Mouse (Mus musculus): ENCODE measurements around the gene Cst13. TPM values are rescaled to one million over a fixed set of nuclear protein-coding genes. Genes with fewer than 3 reads are reported as not detected.
A peak's percentile ranks its signal among the peaks of the same experiment; 100 is the strongest.

Gene Cst13
- polyA plus RNA-seq, 1 experiment: not detected

- TF ChIP-seq MYOG (IDR thresholded peaks at IDR 0.05; ENCODE audit: control insufficient read depth, extremely low read depth, insufficient read length) (no peak), MYOD1 (IDR thresholded peaks at IDR 0.05; ENCODE audit: control insufficient read depth, insufficient read length, low read depth) (no peak), CTCF (IDR thresholded peaks at IDR 0.05; ENCODE audit: control insufficient read depth, insufficient read depth, insufficient read length) (no peak), FOSL1 (IDR thresholded peaks at IDR 0.05; ENCODE audit: insufficient read depth, low read length, poor library complexity, severe bottlenecking) (no peak), CEBPB (IDR thresholded peaks at IDR 0.05; ENCODE audit: low read depth) (no peak), MAX (IDR thresholded peaks at IDR 0.05) (no peak), USF1 (IDR thresholded peaks at IDR 0.05; ENCODE audit: low read depth) (no peak)
- Histone ChIP-seq H3K27me3 (ENCODE audit: control insufficient read depth, insufficient read depth, insufficient read length) (no peaks in the 10 kb centered on the region), H3ac (ENCODE audit: control insufficient read depth, insufficient read length, low read depth) (peak within 1 kb of the TSS; percentile 89), H3K79me2 (ENCODE audit: control insufficient read depth, insufficient read depth) (peaks cover 37% of the 10 kb centered on the region), H3K4me3 (ENCODE audit: insufficient read depth, poor library complexity, severe bottlenecking) (peak within 1 kb of the TSS; percentile 95), H3K36me3 (ENCODE audit: control insufficient read depth, insufficient read depth) (peaks cover 26% of the 10 kb centered on the region), H3K79me3 (ENCODE audit: low read depth) (peaks cover 30% of the 10 kb centered on the region)
Observed at GRCm38 (mm10) chr2:148875335-148875811, 55.5 kb downstream of the Cst13 start, which contains the start of gene Cst3. Gene Cst3 (minus strand): TSS chr2:148875692.

- Histone ChIP-seq H3K79me2 (ENCODE audit: control insufficient read depth, insufficient read depth) (peaks cover 31% of the 10 kb centered on the region), H3ac (ENCODE audit: control insufficient read depth, insufficient read length, low read depth) (no peak overlapping the region), H3K36me3 (ENCODE audit: control insufficient read depth, insufficient read depth) (peaks cover 8% of the 10 kb centered on the region), H3K27me3 (ENCODE audit: control insufficient read depth, insufficient read depth, insufficient read length) (no peaks in the 10 kb centered on the region), H3K79me3 (ENCODE audit: low read depth) (peaks cover 28% of the 10 kb centered on the region), H3K4me3 (ENCODE audit: insufficient read depth, poor library complexity, severe bottlenecking) (no peak overlapping the region)
- TF ChIP-seq CTCF (IDR thresholded peaks at IDR 0.05; ENCODE audit: control insufficient read depth, insufficient read depth, insufficient read length): no peak
- TF ChIP-seq MYOD1 (IDR thresholded peaks at IDR 0.05; ENCODE audit: control insufficient read depth, insufficient read length, low read depth): no peak
- TF ChIP-seq MYOG (IDR thresholded peaks at IDR 0.05; ENCODE audit: control insufficient read depth, extremely low read depth, insufficient read length): no peak
- TF ChIP-seq CEBPB (IDR thresholded peaks at IDR 0.05; ENCODE audit: low read depth): no peak
- no peak for TF ChIP-seq MAX (IDR thresholded peaks at IDR 0.05)
- TF ChIP-seq FOSL1 (IDR thresholded peaks at IDR 0.05; ENCODE audit: insufficient read depth, low read length, poor library complexity, severe bottlenecking): no peak
- TF ChIP-seq USF1 (IDR thresholded peaks at IDR 0.05; ENCODE audit: low read depth): no peak
Observed at GRCm38 (mm10) chr2:148877016-148877770, 57.3 kb downstream of the Cst13 start.

- Histone ChIP-seq H3K79me2 (ENCODE audit: control insufficient read depth, insufficient read depth) (peaks cover 16% of the 10 kb centered on the region), H3K79me3 (ENCODE audit: low read depth) (peaks cover 15% of the 10 kb centered on the region), H3K4me3 (ENCODE audit: insufficient read depth, poor library complexity, severe bottlenecking) (no peak overlapping the region), H3K27me3 (ENCODE audit: control insufficient read depth, insufficient read depth, insufficient read length) (no peaks in the 10 kb centered on the region), H3ac (ENCODE audit: control insufficient read depth, insufficient read length, low read depth) (no peak overlapping the region), H3K36me3 (ENCODE audit: control insufficient read depth, insufficient read depth) (no peaks in the 10 kb centered on the region)
- TF ChIP-seq USF1 (IDR thresholded peaks at IDR 0.05; ENCODE audit: low read depth): no peak
- no peak for TF ChIP-seq MYOD1 (IDR thresholded peaks at IDR 0.05; ENCODE audit: control insufficient read depth, insufficient read length, low read depth)
- no peak for TF ChIP-seq CTCF (IDR thresholded peaks at IDR 0.05; ENCODE audit: control insufficient read depth, insufficient read depth, insufficient read length)
- TF ChIP-seq MYOG (IDR thresholded peaks at IDR 0.05; ENCODE audit: control insufficient read depth, extremely low read depth, insufficient read length): no peak
- no peak for TF ChIP-seq MAX (IDR thresholded peaks at IDR 0.05)
Observed at GRCm38 (mm10) chr2:148878641-148879130, 58.8 kb downstream of the Cst13 start.

- H3K27me3 ChIP-seq (ENCODE audit: control insufficient read depth, insufficient read depth, insufficient read length): no peaks in the 10 kb centered on the region
- peaks cover 11% of the 10 kb centered on the region for H3K79me2 ChIP-seq (ENCODE audit: control insufficient read depth, insufficient read depth)
- H3ac ChIP-seq (ENCODE audit: control insufficient read depth, insufficient read length, low read depth): no peak overlapping the region
- H3K4me3 ChIP-seq (ENCODE audit: insufficient read depth, poor library complexity, severe bottlenecking): no peak overlapping the region
- no peaks in the 10 kb centered on the region for H3K36me3 ChIP-seq (ENCODE audit: control insufficient read depth, insufficient read depth)
- TF ChIP-seq CTCF (IDR thresholded peaks at IDR 0.05; ENCODE audit: control insufficient read depth, insufficient read depth, insufficient read length) (no peak), MYOD1 (IDR thresholded peaks at IDR 0.05; ENCODE audit: control insufficient read depth, insufficient read length, low read depth) (no peak), MYOG (IDR thresholded peaks at IDR 0.05; ENCODE audit: control insufficient read depth, extremely low read depth, insufficient read length) (no peak), MAX (IDR thresholded peaks at IDR 0.05) (no peak), USF1 (IDR thresholded peaks at IDR 0.05; ENCODE audit: low read depth) (no peak)
- peaks cover 9% of the 10 kb centered on the region for H3K79me3 ChIP-seq (ENCODE audit: low read depth)
Observed at GRCm38 (mm10) chr2:148879199-148879598, 59.3 kb downstream of the Cst13 start.

Other genes with a start within 250 kb of the Cst13 start
- gene Nxt1, start 147.5 kb upstream of the Cst13 start, polyA plus RNA-seq (2012; fragmentation: generic; extraction: Trizol): 77.3 TPM
- gene Gzf1, start 139.1 kb upstream of the Cst13 start, polyA plus RNA-seq (2012; fragmentation: generic; extraction: Trizol): 6.9 TPM
- gene Napb, start 87.6 kb upstream of the Cst13 start, polyA plus RNA-seq (2012; fragmentation: generic; extraction: Trizol): 0.62 TPM
- 0.12 TPM for gene Cstl1, start 69.7 kb upstream of the Cst13 start, polyA plus RNA-seq (2012; fragmentation: generic; extraction: Trizol)
- gene Cst11, start 48.6 kb upstream of the Cst13 start, polyA plus RNA-seq (2012; fragmentation: generic; extraction: Trizol): not detected
- gene 8030411F24Rik, start 38.1 kb upstream of the Cst13 start, polyA plus RNA-seq (2012; fragmentation: generic; extraction: Trizol): not detected
- gene Cst12, start 30.7 kb upstream of the Cst13 start, polyA plus RNA-seq (2012; fragmentation: generic; extraction: Trizol): not detected
- not detected for gene Cst8, start 21.3 kb upstream of the Cst13 start, polyA plus RNA-seq (2012; fragmentation: generic; extraction: Trizol)
- gene Cst9, start 15.1 kb downstream of the Cst13 start, polyA plus RNA-seq (2012; fragmentation: generic; extraction: Trizol): 0.06 TPM
- not detected for gene 9230104L09Rik, start 45.0 kb downstream of the Cst13 start, polyA plus RNA-seq (2012; fragmentation: generic; extraction: Trizol)
- gene Cst3, start 55.6 kb downstream of the Cst13 start, polyA plus RNA-seq (2012; fragmentation: generic; extraction: Trizol): 617 TPM
- gene Gm1330, start 183.2 kb downstream of the Cst13 start, polyA plus RNA-seq (2012; fragmentation: generic; extraction: Trizol): not detected
- gene Gm10750, start 197.2 kb downstream of the Cst13 start, polyA plus RNA-seq (2012; fragmentation: generic; extraction: Trizol): not detected